Mouse (Mus musculus): ENCODE measurements at regions not wholly inside any gene's neighbourhood (a gene's known extent, or its start where the extent isn't known, plus 50 kb on each side); places are given as distances from the start of the nearest gene placed in this dataset.
"Not testable (repeated sequence)": the region's sequence is repeated elsewhere in the genome, so short reads cannot be mapped to it uniquely, and the experiment has no call there.

- peak overlapping the region; percentile 33 for H3K4me3 ChIP-seq
- not testable (repeated sequence) for H3K9ac ChIP-seq; ATAC-seq (ENCODE audit: low FRiP score); H3K27ac ChIP-seq; H3K9me3 ChIP-seq (replicated peaks); H3K36me3 ChIP-seq; H3K4me1 ChIP-seq; H3K27me3 ChIP-seq
- H3K4me2 ChIP-seq (replicated peaks): peak overlapping the region; percentile 33; the same call in 1 of the 2 replicates
- no CpG with 5 or more reads among the region's 44 CpGs for WGBS
Measured at GRCm38 (mm10) chr12:23968968-23969367, 128.1 kb downstream of the 9030624G23Rik start.

Measured in hindbrain, embryonic 12.5 days (tissue).